In the genomic region with DNA sequence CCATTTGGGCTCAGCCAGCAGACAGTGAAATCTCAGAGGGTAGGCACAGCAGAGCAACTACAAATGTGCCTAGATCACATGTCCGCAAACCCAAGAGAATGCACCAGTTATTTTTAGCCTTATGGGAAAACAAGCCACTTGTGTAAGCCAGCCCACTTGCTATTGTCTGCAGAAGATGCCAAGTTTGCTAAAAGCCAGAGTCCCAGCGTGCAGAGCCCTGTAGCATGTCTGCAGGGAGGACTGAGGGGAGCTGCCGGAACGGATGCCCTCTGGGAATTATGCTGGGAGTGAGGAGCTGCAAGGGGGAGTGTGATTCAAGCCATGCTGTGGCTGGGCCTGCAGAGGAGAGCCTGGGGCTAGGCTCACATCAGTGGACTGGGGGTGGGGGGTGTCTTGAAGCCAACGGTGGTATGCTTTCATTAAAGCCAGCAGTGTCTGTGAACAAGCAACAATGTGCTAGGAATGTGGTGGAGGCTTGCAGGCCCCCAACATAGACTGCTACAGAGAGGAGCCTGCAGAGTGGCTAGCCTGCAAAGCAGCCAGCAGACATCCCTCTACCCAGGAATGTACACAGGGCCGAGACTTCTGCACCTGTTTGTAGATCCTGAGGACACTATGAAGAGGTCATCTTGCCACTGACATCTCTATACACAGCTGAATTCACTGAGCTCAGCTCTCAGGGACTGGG, we compare ENCODE assay signal across 8 mouse cellular contexts.
DNase-seq lines count a peak whose midpoint lies in the region; ATAC-seq and TF ChIP-seq lines count a peak whose summit lies in the region.

No protein-coding gene starts in this region.

- H3K27me3 ChIP-seq in kidney, postnatal 0 days (ENCODE audit: insufficient read depth, low read length), result no peaks in the 10 kb centered on the region
- H3K27me3 ChIP-seq in liver, embryonic 16.5 days (ENCODE audit: control insufficient read depth, insufficient read depth, low read depth, low read length), result no peaks in the 10 kb centered on the region
- H3K27me3 ChIP-seq in thymus, adult 2 months (ENCODE audit: control insufficient read depth, insufficient read depth, low read length), result no peaks in the 10 kb centered on the region

- peak; percentile 66 for DNase-seq in frontal cortex, adult 2 months (ENCODE audit: extremely low spot score in 1 of 2, low spot score in 1 of 2)
- DNase-seq in frontal cortex, postnatal 36 days (ENCODE audit: low spot score in 2 of 2), result no peak
- DNase-seq in cerebellum, adult 9-11 months, result peak; percentile 78
- peak; percentile 89 to 95 for DNase-seq in heart, adult 9 months (ENCODE audit: low spot score in 2 of 2)
- DNase-seq in kidney, postnatal 0 days (ENCODE audit: low spot score), result peak; percentile 88
- peak; percentile 57 for DNase-seq in right cerebral cortex, postnatal 25 days
- DNase-seq in thymus, adult 2 months, result no peak

- H3K9ac ChIP-seq in kidney, postnatal 0 days (ENCODE audit: low read depth, low read length), result peak overlapping the region; percentile 45; the same call in 1 of the 2 replicates
- no peak overlapping the region for H3K9ac ChIP-seq in liver, embryonic 16.5 days (ENCODE audit: low read depth, low read length)

- peak overlapping the region; percentile 94 for H3K27ac ChIP-seq in kidney, postnatal 0 days
- H3K27ac ChIP-seq in liver, embryonic 16.5 days (ENCODE audit: low read length), result peak overlapping the region; percentile 83
- H3K27ac ChIP-seq in thymus, adult 2 months (ENCODE audit: control insufficient read depth, insufficient read depth, low read length), result no peak overlapping the region

- peaks cover 32% of the 10 kb centered on the region for H3K4me1 ChIP-seq in kidney, postnatal 0 days (replicated peaks; ENCODE audit: insufficient read depth, low read length)
- H3K4me1 ChIP-seq in liver, embryonic 16.5 days (ENCODE audit: control insufficient read depth, low read depth, low read length), result peaks cover 38% of the 10 kb centered on the region
- H3K4me1 ChIP-seq in thymus, adult 2 months (replicated peaks; ENCODE audit: control insufficient read depth, insufficient read depth, low read length), result peaks cover 8% of the 10 kb centered on the region; the same call in 1 of the 2 replicates

- TF ChIP-seq CTCF in kidney, postnatal 0 days (IDR thresholded peaks at IDR 0.05; ENCODE audit: low read depth), result no peak; the same call in 1 of the 2 replicates
- TF ChIP-seq CTCF in thymus, adult 2 months (IDR thresholded peaks at IDR 0.05; ENCODE audit: borderline replicate concordance, control insufficient read depth, extremely low read depth, insufficient read depth, low read length, poor library complexity), result no peak

- no peak for TF ChIP-seq POLR2A in thymus, adult 2 months (IDR thresholded peaks at IDR 0.05; ENCODE audit: control insufficient read depth, extremely low read depth, insufficient read depth, low read length, poor library complexity)

- ATAC-seq in kidney, postnatal 0 days (replicated peaks; ENCODE audit: low FRiP score, low read depth), result peak; percentile 21
- ATAC-seq in liver, embryonic 16.5 days (ENCODE audit: low read depth), result peak; percentile 22

- no peak overlapping the region for H3K4me3 ChIP-seq in kidney, postnatal 0 days (replicated peaks; ENCODE audit: low read depth, low read length)
- H3K4me3 ChIP-seq in liver, embryonic 16.5 days (ENCODE audit: low read depth, low read length), result no peak overlapping the region
- no peak overlapping the region for H3K4me3 ChIP-seq in thymus, adult 2 months (ENCODE audit: control insufficient read depth, insufficient read depth, low read length)

- no peaks in the 10 kb centered on the region for H3K36me3 ChIP-seq in kidney, postnatal 0 days (ENCODE audit: insufficient read depth, low read length)
- H3K36me3 ChIP-seq in liver, embryonic 16.5 days (ENCODE audit: control insufficient read depth, insufficient read depth), result peaks cover 38% of the 10 kb centered on the region
- peaks cover 21% of the 10 kb centered on the region for H3K36me3 ChIP-seq in thymus, adult 2 months (ENCODE audit: control insufficient read depth, insufficient read depth, low read length)

- H3K4me2 ChIP-seq in kidney, postnatal 0 days (ENCODE audit: low read length), result no peak overlapping the region
- H3K4me2 ChIP-seq in liver, embryonic 16.5 days (ENCODE audit: low read depth, low read length), result no peak overlapping the region

- 13% methylated on average over 6 of the region's 6 CpGs for WGBS in kidney, postnatal 0 days
- 64% methylated on average over 6 of the region's 6 CpGs for WGBS in liver, embryonic 16.5 days (ENCODE audit: insufficient replicate concordance)
- 60% methylated on average over 6 of the region's 6 CpGs for WGBS in thymus, adult 2 months

- no peaks in the 10 kb centered on the region for H3K9me3 ChIP-seq in kidney, postnatal 0 days (replicated peaks; ENCODE audit: low read length)
- H3K9me3 ChIP-seq in liver, embryonic 16.5 days (replicated peaks; ENCODE audit: control insufficient read depth, low read length), result no peaks in the 10 kb centered on the region

Comparison
In these comparisons a context has a peak if more than half of its experiments do, and no peak if none do; other contexts are left out.
1. DNase-seq: peak in frontal cortex, adult 2 months (2 of 2), cerebellum, adult 9-11 months (single experiment), heart, adult 9 months (2 of 2), kidney, postnatal 0 days (single experiment) and right cerebral cortex, postnatal 25 days (single experiment); none in frontal cortex, postnatal 36 days (0 of 2) and thymus, adult 2 months (single experiment).